Mouse (Mus musculus) kidney, adult 11 months (tissue): Measurements from ENCODE around the gene Myt1.
A peak's percentile ranks its signal among the peaks of the same experiment; 100 is the strongest.
"Not testable (repeated sequence)": the region's sequence is repeated elsewhere in the genome, so short reads cannot be mapped to it uniquely, and the experiment has no call there.

Experiments
- DNase-seq: peaks from one replicate; pipeline ENCODE4 v3.0.0; 2022

Gene Myt1

GRCm38 (mm10) chr2:181787852-181788251, 24.7 kb downstream of the Myt1 start:
- DNase-seq, result no peak

- no peak for DNase-seq
Observed at GRCm38 (mm10) chr2:181789396-181789795, 26.3 kb downstream of the Myt1 start.

GRCm38 (mm10) chr2:181793186-181793585, 30.1 kb downstream of the Myt1 start:
- not testable (repeated sequence) for DNase-seq

- DNase-seq, result no peak
Observed at GRCm38 (mm10) chr2:181795641-181796130, 32.6 kb downstream of the Myt1 start.

- DNase-seq, result no peak
Observed at GRCm38 (mm10) chr2:181797672-181798071, 34.5 kb downstream of the Myt1 start.

GRCm38 (mm10) chr2:181829032-181829650, 66.0 kb downstream of the Myt1 start:
- DNase-seq, result no peak

- no peak for DNase-seq
Observed at GRCm38 (mm10) chr2:181832745-181833144, 69.6 kb downstream of the Myt1 start.

- DNase-seq, result peak; percentile 93
Observed at GRCm38 (mm10) chr2:181837372-181838292, 74.5 kb downstream of the Myt1 start, which contains the start of gene Pcmtd2. Gene Pcmtd2, plus strand, starts transcription at chr2:181837854.

- peak; percentile 9 for DNase-seq
Observed at GRCm38 (mm10) chr2:181838293-181838680, 75.2 kb downstream of the Myt1 start.

GRCm38 (mm10) chr2:181845709-181846394, 82.7 kb downstream of the Myt1 start:
- no peak for DNase-seq

- DNase-seq, result peak; percentile 97
Observed at GRCm38 (mm10) chr2:181863791-181864535, 100.8 kb downstream of the Myt1 start, which contains the start of gene Polr3k. Gene Polr3k, plus strand, starts transcription at chr2:181864337.

GRCm38 (mm10) chr2:181864536-181864860, 101.4 kb downstream of the Myt1 start:
- DNase-seq, result no peak

GRCm38 (mm10) chr2:181866931-181867330, 103.8 kb downstream of the Myt1 start:
- DNase-seq, result peak; percentile 42

- DNase-seq, result no peak
Observed at GRCm38 (mm10) chr2:181871039-181871438, 107.9 kb downstream of the Myt1 start.
